Mouse (Mus musculus): ENCODE measurements around the gene Nap1l1. TPM values are rescaled to one million over a fixed set of nuclear protein-coding genes. Genes with fewer than 3 reads are reported as not detected.

Gene Nap1l1
- polyA plus RNA-seq, 1 experiment from 2014 or later: 127 TPM

- under 1% methylated on average over 62 of the region's 94 CpGs for WGBS
- Histone ChIP-seq H3K9me3 (ENCODE audit: low read length) (no peaks in the 10 kb centered on the region), H3K9ac (replicated peaks; ENCODE audit: low read depth) (peak within 1 kb of the TSS; percentile 95), H3K4me3 (ENCODE audit: low read depth, low read length) (peak within 1 kb of the TSS; percentile 89), H3K27me3 (replicated peaks; ENCODE audit: insufficient read depth, low read length) (no peaks in the 10 kb centered on the region), H3K4me2 (replicated peaks; ENCODE audit: low read depth, low read length) (peak within 1 kb of the TSS; percentile 78), H3K36me3 (ENCODE audit: insufficient read depth, low read length) (no peaks in the 10 kb centered on the region), H3K27ac (ENCODE audit: low read length) (peak within 1 kb of the TSS; percentile 97), H3K4me1 (ENCODE audit: insufficient read depth, low read depth, low read length) (peaks cover 18% of the 10 kb centered on the region; the same call in 1 of the 2 replicates)
- peak; percentile 98 for DNase-seq (ENCODE audit: low spot score)
- ATAC-seq: peak; percentile 95
- TF ChIP-seq EP300 (IDR thresholded peaks at IDR 0.05) (no peak), CTCF (IDR thresholded peaks at IDR 0.05) (peak; percentile 42)
Measured at GRCm38 (mm10) chr10:111506101-111506925, 33.3 kb downstream of the Nap1l1 start, which contains the start of gene Phlda1. Gene Phlda1 (plus strand): TSS chr10:111506286.

GRCm38 (mm10) chr10:111506926-111507459 is 34.0 kb downstream of the Nap1l1 start:
- TF ChIP-seq EP300 (IDR thresholded peaks at IDR 0.05) (no peak), CTCF (IDR thresholded peaks at IDR 0.05) (no peak)
- H3K4me3 ChIP-seq (ENCODE audit: low read depth, low read length): peak overlapping the region; percentile 89
- ATAC-seq: peak; percentile 7
- DNase-seq (ENCODE audit: low spot score): no peak
- H3K9ac ChIP-seq (replicated peaks; ENCODE audit: low read depth): peak overlapping the region; percentile 95
- H3K36me3 ChIP-seq (ENCODE audit: insufficient read depth, low read length): no peaks in the 10 kb centered on the region
- no peaks in the 10 kb centered on the region for H3K27me3 ChIP-seq (replicated peaks; ENCODE audit: insufficient read depth, low read length)
- peaks cover 19% of the 10 kb centered on the region; the same call in 1 of the 2 replicates for H3K4me1 ChIP-seq (ENCODE audit: insufficient read depth, low read depth, low read length)
- H3K9me3 ChIP-seq (ENCODE audit: low read length): no peaks in the 10 kb centered on the region
- H3K4me2 ChIP-seq (replicated peaks; ENCODE audit: low read depth, low read length): peak overlapping the region; percentile 78
- peak overlapping the region; percentile 97 for H3K27ac ChIP-seq (ENCODE audit: low read length)
- under 1% methylated on average over 18 of the region's 23 CpGs for WGBS

GRCm38 (mm10) chr10:111507460-111508211 is 34.6 kb downstream of the Nap1l1 start:
- 1% methylated on average over 37 of the region's 38 CpGs for WGBS
- no peaks in the 10 kb centered on the region for H3K27me3 ChIP-seq (replicated peaks; ENCODE audit: insufficient read depth, low read length)
- 0 out of 2 replicates have a peak, but pooled peaks have one; percentile 5 for ATAC-seq
- peak overlapping the region; percentile 97 for H3K27ac ChIP-seq (ENCODE audit: low read length)
- H3K36me3 ChIP-seq (ENCODE audit: insufficient read depth, low read length): no peaks in the 10 kb centered on the region
- peak; percentile 72 for DNase-seq (ENCODE audit: low spot score)
- peak overlapping the region; percentile 95 for H3K9ac ChIP-seq (replicated peaks; ENCODE audit: low read depth)
- peaks cover 19% of the 10 kb centered on the region; the same call in 1 of the 2 replicates for H3K4me1 ChIP-seq (ENCODE audit: insufficient read depth, low read depth, low read length)
- no peak for TF ChIP-seq EP300 (IDR thresholded peaks at IDR 0.05)
- peak; percentile 60 for TF ChIP-seq CTCF (IDR thresholded peaks at IDR 0.05)
- peak overlapping the region; percentile 89 for H3K4me3 ChIP-seq (ENCODE audit: low read depth, low read length)
- H3K9me3 ChIP-seq (ENCODE audit: low read length): no peaks in the 10 kb centered on the region
- peak overlapping the region; percentile 78 for H3K4me2 ChIP-seq (replicated peaks; ENCODE audit: low read depth, low read length)

- WGBS: 9% methylated on average over 7 of the region's 7 CpGs
- DNase-seq (ENCODE audit: low spot score) (peak; percentile 17), ATAC-seq (no peak)
- H3K4me2 ChIP-seq (replicated peaks; ENCODE audit: low read depth, low read length): peak overlapping the region; percentile 78
- peak overlapping the region; percentile 97 for H3K27ac ChIP-seq (ENCODE audit: low read length)
- H3K4me3 ChIP-seq (ENCODE audit: low read depth, low read length): peak overlapping the region; percentile 89
- H3K9ac ChIP-seq (replicated peaks; ENCODE audit: low read depth): peak overlapping the region; percentile 95
- no peaks in the 10 kb centered on the region for H3K27me3 ChIP-seq (replicated peaks; ENCODE audit: insufficient read depth, low read length)
- no peaks in the 10 kb centered on the region for H3K9me3 ChIP-seq (ENCODE audit: low read length)
- TF ChIP-seq CTCF (IDR thresholded peaks at IDR 0.05) (no peak), EP300 (IDR thresholded peaks at IDR 0.05) (no peak)
- H3K36me3 ChIP-seq (ENCODE audit: insufficient read depth, low read length): no peaks in the 10 kb centered on the region
- peaks cover 19% of the 10 kb centered on the region; the same call in 1 of the 2 replicates for H3K4me1 ChIP-seq (ENCODE audit: insufficient read depth, low read depth, low read length)
Measured at GRCm38 (mm10) chr10:111508324-111509080, 35.5 kb downstream of the Nap1l1 start.

- no peak for ATAC-seq
- WGBS: 13% methylated on average over 8 of the region's 8 CpGs
- peak overlapping the region; percentile 78 for H3K4me2 ChIP-seq (replicated peaks; ENCODE audit: low read depth, low read length)
- H3K4me1 ChIP-seq (ENCODE audit: insufficient read depth, low read depth, low read length): peaks cover 19% of the 10 kb centered on the region; the same call in 1 of the 2 replicates
- no peaks in the 10 kb centered on the region for H3K36me3 ChIP-seq (ENCODE audit: insufficient read depth, low read length)
- no peak for TF ChIP-seq CTCF (IDR thresholded peaks at IDR 0.05)
- TF ChIP-seq EP300 (IDR thresholded peaks at IDR 0.05): no peak
- peak overlapping the region; percentile 95; the same call in 1 of the 2 replicates for H3K9ac ChIP-seq (replicated peaks; ENCODE audit: low read depth)
- peak overlapping the region; percentile 97 for H3K27ac ChIP-seq (ENCODE audit: low read length)
- H3K27me3 ChIP-seq (replicated peaks; ENCODE audit: insufficient read depth, low read length): no peaks in the 10 kb centered on the region
- peak overlapping the region; percentile 89 for H3K4me3 ChIP-seq (ENCODE audit: low read depth, low read length)
- H3K9me3 ChIP-seq (ENCODE audit: low read length): no peaks in the 10 kb centered on the region
- DNase-seq (ENCODE audit: low spot score): peak; percentile 20
Measured at GRCm38 (mm10) chr10:111509103-111509784, 36.2 kb downstream of the Nap1l1 start.

All from lung, postnatal 0 days (tissue).